Mouse (Mus musculus): ENCODE data around the gene Map2k1. TPM values are rescaled to one million over a fixed set of nuclear protein-coding genes. Genes with fewer than 3 reads are reported as not detected.

Gene Map2k1
- polyA plus RNA-seq, 1 experiment from 2014 or later: 77.4 TPM

DNA sequence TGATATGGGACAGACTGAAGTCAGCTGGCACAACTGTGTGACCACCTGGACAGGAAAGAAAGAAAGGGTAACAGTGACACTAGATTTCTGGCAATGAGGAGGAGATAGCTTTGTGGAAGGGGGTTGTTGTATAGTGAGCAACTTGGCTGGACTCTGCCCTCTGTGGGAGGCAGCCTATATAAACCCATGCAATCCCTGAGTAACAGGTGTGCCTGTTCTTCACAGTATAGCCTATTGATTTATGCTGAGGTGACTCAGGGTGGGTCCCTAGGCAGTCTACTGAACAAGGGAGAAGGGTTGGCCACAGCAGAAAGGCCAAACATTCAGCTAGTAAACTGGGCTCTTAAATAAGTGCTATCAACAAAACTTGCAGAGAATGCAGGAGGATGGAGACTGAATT lies 27.6 kb downstream of the Map2k1 start:
- Histone ChIP-seq H3K9me3 (ENCODE audit: control insufficient read depth, low read depth, low read length) (no peaks in the 10 kb centered on the region), H3K4me2 (replicated peaks; ENCODE audit: low read depth, low read length) (no peak overlapping the region), H3K36me3 (ENCODE audit: control insufficient read depth, insufficient read depth, low read length) (no peaks in the 10 kb centered on the region), H3K4me3 (ENCODE audit: low read depth, low read length) (no peak overlapping the region), H3K27me3 (ENCODE audit: control insufficient read depth, insufficient read depth, low read length) (no peaks in the 10 kb centered on the region), H3K27ac (ENCODE audit: low read length) (no peak overlapping the region), H3K9ac (replicated peaks; ENCODE audit: low read depth, low read length) (no peak overlapping the region), H3K4me1 (ENCODE audit: control insufficient read depth, insufficient read depth, low read length) (peaks cover 12% of the 10 kb centered on the region; the same call in 1 of the 2 replicates)
- ATAC-seq (ENCODE audit: insufficient number of reproducible peaks, insufficient read depth, low FRiP score, low read depth): 0 out of 2 replicates have a peak, but pooled peaks have one; percentile 67

DNA sequence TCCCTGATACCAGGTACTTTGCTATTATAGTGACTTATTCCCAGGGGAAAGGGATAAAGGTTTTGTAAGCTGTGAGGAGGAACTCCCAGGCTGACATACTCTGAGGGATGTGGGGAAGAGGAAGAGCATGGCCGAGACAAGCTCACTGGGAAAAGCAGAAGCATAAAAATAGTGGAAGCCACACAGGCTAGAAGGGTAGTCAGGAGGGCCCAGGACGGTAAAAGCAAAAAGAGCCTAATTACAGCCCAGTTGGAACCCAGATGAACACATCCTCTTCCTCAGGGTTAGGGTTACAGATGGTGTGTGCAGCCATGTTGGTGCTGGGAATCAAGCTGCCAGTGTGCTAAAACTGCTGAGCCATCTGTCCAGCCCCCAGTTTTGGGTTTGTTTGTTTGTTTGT lies 31.3 kb downstream of the Map2k1 start:
- Histone ChIP-seq H3K36me3 (ENCODE audit: control insufficient read depth, insufficient read depth, low read length) (no peaks in the 10 kb centered on the region), H3K27me3 (ENCODE audit: control insufficient read depth, insufficient read depth, low read length) (no peaks in the 10 kb centered on the region), H3K9me3 (ENCODE audit: control insufficient read depth, low read depth, low read length) (no peaks in the 10 kb centered on the region), H3K9ac (replicated peaks; ENCODE audit: low read depth, low read length) (no peak overlapping the region), H3K4me3 (ENCODE audit: low read depth, low read length) (no peak overlapping the region), H3K4me1 (ENCODE audit: control insufficient read depth, insufficient read depth, low read length) (peaks cover 3% of the 10 kb centered on the region; the same call in 1 of the 2 replicates), H3K4me2 (replicated peaks; ENCODE audit: low read depth, low read length) (no peak overlapping the region), H3K27ac (ENCODE audit: low read length) (no peak overlapping the region)
- ATAC-seq (ENCODE audit: insufficient number of reproducible peaks, insufficient read depth, low FRiP score, low read depth): no peak
- 66% methylated on average over 2 of the region's 2 CpGs for WGBS

DNA sequence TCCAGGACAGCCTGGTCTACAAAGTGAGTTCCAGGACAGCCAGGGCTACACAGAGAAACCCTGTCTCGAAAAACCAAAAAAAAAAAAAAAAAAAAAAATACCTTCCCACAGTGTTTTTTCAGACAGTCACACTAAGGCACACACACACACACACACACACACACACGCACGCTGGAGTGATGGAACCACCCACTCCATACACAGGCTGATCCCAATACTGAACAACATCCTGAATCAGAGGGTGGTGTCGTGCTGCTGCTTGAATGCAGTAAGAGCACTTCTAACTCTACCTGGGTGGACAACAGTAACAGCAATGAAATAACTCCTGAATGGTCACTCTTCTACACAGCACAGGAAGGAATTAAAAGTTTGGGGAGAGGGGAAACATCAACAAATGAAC lies 32.0 kb downstream of the Map2k1 start:
- 82% methylated on average over 4 of the region's 4 CpGs for WGBS
- no peak overlapping the region for H3K27ac ChIP-seq (ENCODE audit: low read length)
- H3K9ac ChIP-seq (replicated peaks; ENCODE audit: low read depth, low read length): no peak overlapping the region
- no peak overlapping the region for H3K4me3 ChIP-seq (ENCODE audit: low read depth, low read length)
- H3K36me3 ChIP-seq (ENCODE audit: control insufficient read depth, insufficient read depth, low read length): no peaks in the 10 kb centered on the region
- H3K4me2 ChIP-seq (replicated peaks; ENCODE audit: low read depth, low read length): no peak overlapping the region
- no peaks in the 10 kb centered on the region for H3K27me3 ChIP-seq (ENCODE audit: control insufficient read depth, insufficient read depth, low read length)
- no peak for ATAC-seq (ENCODE audit: insufficient number of reproducible peaks, insufficient read depth, low FRiP score, low read depth)
- no peaks in the 10 kb centered on the region for H3K9me3 ChIP-seq (ENCODE audit: control insufficient read depth, low read depth, low read length)
- H3K4me1 ChIP-seq (ENCODE audit: control insufficient read depth, insufficient read depth, low read length): peaks cover 2% of the 10 kb centered on the region; the same call in 1 of the 2 replicates

DNA sequence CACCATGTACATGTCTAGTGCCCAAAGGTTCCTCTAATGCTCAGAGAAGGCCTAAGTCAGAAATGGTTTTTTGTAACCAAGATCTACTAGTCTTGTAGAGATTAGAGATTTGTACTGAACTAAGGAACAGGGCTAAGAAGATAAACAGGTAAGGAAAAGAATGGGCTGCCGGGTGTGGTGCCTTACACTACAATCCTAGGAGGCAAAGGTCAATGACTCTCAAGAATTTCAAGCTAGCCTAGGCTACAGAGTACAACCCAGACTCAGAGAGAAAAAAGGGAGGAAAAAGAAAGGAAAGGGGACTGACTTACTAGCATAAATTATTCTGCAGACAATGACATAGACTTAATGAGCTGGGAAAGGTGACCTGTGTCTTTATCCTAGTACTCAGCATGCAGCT lies 32.8 kb downstream of the Map2k1 start:
- Histone ChIP-seq H3K4me1 (ENCODE audit: control insufficient read depth, insufficient read depth, low read length) (peaks cover 2% of the 10 kb centered on the region; the same call in 1 of the 2 replicates), H3K27me3 (ENCODE audit: control insufficient read depth, insufficient read depth, low read length) (no peaks in the 10 kb centered on the region), H3K36me3 (ENCODE audit: control insufficient read depth, insufficient read depth, low read length) (no peaks in the 10 kb centered on the region), H3K9ac (replicated peaks; ENCODE audit: low read depth, low read length) (no peak overlapping the region), H3K4me2 (replicated peaks; ENCODE audit: low read depth, low read length) (no peak overlapping the region), H3K4me3 (ENCODE audit: low read depth, low read length) (no peak overlapping the region), H3K9me3 (ENCODE audit: control insufficient read depth, low read depth, low read length) (no peaks in the 10 kb centered on the region), H3K27ac (ENCODE audit: low read length) (no peak overlapping the region)
- WGBS: 51% methylated on average over 1 of the region's 1 CpGs
- ATAC-seq (ENCODE audit: insufficient number of reproducible peaks, insufficient read depth, low FRiP score, low read depth): no peak

DNA sequence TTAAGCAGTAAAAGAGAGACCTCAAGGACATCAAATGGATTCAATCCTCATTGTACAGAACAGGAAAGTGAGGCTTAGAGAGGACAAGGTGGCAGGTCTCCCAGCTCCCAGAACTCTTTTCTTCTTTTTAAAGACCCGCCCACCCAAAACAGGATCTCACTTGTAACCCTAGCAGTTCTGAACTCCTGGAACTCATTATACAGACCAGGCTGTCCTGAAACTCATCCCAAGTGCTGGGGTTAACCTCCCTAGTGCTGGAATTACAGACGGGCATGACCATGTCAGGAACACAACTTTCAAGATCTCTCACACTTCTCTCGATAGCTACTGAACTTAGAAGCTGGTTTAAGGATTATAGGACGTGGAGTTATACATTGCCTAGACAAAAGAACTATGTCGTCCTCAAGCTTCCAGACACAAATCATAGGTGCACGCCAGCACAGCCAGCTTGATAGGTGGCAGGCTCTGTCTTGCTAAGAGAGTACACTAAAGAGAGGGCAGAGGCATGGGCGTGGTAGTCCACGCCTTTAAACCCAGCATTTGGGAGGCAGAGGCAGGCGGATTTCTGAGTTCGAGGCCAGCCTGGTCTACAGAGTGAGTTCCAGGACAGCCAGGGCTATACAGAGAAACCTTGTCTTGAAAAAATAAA lies 33.5 kb downstream of the Map2k1 start:
- H3K27ac ChIP-seq (ENCODE audit: low read length): no peak overlapping the region
- no peaks in the 10 kb centered on the region for H3K9me3 ChIP-seq (ENCODE audit: control insufficient read depth, low read depth, low read length)
- H3K27me3 ChIP-seq (ENCODE audit: control insufficient read depth, insufficient read depth, low read length): no peaks in the 10 kb centered on the region
- H3K36me3 ChIP-seq (ENCODE audit: control insufficient read depth, insufficient read depth, low read length): no peaks in the 10 kb centered on the region
- no peak overlapping the region for H3K4me3 ChIP-seq (ENCODE audit: low read depth, low read length)
- 82% methylated on average over 10 of the region's 10 CpGs for WGBS
- H3K4me2 ChIP-seq (replicated peaks; ENCODE audit: low read depth, low read length): no peak overlapping the region
- H3K9ac ChIP-seq (replicated peaks; ENCODE audit: low read depth, low read length): no peak overlapping the region
- H3K4me1 ChIP-seq (ENCODE audit: control insufficient read depth, insufficient read depth, low read length): peaks cover 2% of the 10 kb centered on the region; the same call in 1 of the 2 replicates
- ATAC-seq (ENCODE audit: insufficient number of reproducible peaks, insufficient read depth, low FRiP score, low read depth): no peak

DNA sequence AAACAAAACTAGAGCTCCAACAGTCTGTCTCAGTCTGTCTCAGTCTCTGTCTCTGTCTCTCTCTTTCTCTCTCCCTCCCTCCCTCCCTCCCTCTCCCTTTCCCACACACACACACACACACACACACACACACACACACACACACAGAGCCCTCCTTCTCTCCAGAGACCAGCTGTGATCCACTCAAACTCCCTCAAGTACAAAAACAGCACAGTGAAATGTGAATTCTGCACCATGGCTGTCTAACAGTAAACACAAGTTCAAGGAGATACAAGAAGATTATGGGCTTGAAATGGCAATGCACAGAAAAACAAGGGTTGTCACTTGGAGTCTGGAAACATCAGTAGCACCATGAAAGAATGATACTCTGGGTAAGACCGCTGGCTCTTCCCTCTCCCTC lies 34.1 kb downstream of the Map2k1 start:
- peaks cover 2% of the 10 kb centered on the region; the same call in 1 of the 2 replicates for H3K4me1 ChIP-seq (ENCODE audit: control insufficient read depth, insufficient read depth, low read length)
- no peaks in the 10 kb centered on the region for H3K27me3 ChIP-seq (ENCODE audit: control insufficient read depth, insufficient read depth, low read length)
- H3K4me2 ChIP-seq (replicated peaks; ENCODE audit: low read depth, low read length): no peak overlapping the region
- H3K4me3 ChIP-seq (ENCODE audit: low read depth, low read length): no peak overlapping the region
- H3K9ac ChIP-seq (replicated peaks; ENCODE audit: low read depth, low read length): no peak overlapping the region
- H3K27ac ChIP-seq (ENCODE audit: low read length): no peak overlapping the region
- 79% methylated on average over 1 of the region's 1 CpGs for WGBS
- no peak for ATAC-seq (ENCODE audit: insufficient number of reproducible peaks, insufficient read depth, low FRiP score, low read depth)
- H3K36me3 ChIP-seq (ENCODE audit: control insufficient read depth, insufficient read depth, low read length): no peaks in the 10 kb centered on the region
- no peaks in the 10 kb centered on the region for H3K9me3 ChIP-seq (ENCODE audit: control insufficient read depth, low read depth, low read length)

DNA sequence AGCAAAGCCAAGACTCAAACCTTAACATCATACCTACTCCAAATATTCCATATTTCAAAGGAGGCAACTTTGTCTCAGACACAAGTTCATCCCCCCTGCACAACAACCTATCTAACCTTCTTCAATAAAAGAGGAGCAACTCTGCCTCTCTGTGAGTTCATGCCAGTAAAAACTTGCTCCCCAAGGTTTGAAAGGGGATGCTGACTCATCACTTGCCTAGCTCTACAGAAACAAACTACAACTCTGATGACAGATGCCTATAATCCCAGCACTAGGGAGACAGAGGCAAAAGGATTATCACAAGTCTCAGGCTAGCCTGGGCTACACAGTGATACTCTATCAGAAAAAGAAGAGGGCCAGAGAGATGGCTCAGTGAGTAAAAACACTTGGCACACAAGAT lies 35.5 kb downstream of the Map2k1 start:
- Histone ChIP-seq H3K9ac (replicated peaks; ENCODE audit: low read depth, low read length) (no peak overlapping the region), H3K4me2 (replicated peaks; ENCODE audit: low read depth, low read length) (no peak overlapping the region), H3K4me3 (ENCODE audit: low read depth, low read length) (no peak overlapping the region), H3K27ac (ENCODE audit: low read length) (no peak overlapping the region), H3K9me3 (ENCODE audit: control insufficient read depth, low read depth, low read length) (no peaks in the 10 kb centered on the region), H3K27me3 (ENCODE audit: control insufficient read depth, insufficient read depth, low read length) (no peaks in the 10 kb centered on the region), H3K36me3 (ENCODE audit: control insufficient read depth, insufficient read depth, low read length) (peaks cover 4% of the 10 kb centered on the region; the same call in 1 of the 2 replicates), H3K4me1 (ENCODE audit: control insufficient read depth, insufficient read depth, low read length) (peaks cover 2% of the 10 kb centered on the region; the same call in 1 of the 2 replicates)
- no peak for ATAC-seq (ENCODE audit: insufficient number of reproducible peaks, insufficient read depth, low FRiP score, low read depth)

DNA sequence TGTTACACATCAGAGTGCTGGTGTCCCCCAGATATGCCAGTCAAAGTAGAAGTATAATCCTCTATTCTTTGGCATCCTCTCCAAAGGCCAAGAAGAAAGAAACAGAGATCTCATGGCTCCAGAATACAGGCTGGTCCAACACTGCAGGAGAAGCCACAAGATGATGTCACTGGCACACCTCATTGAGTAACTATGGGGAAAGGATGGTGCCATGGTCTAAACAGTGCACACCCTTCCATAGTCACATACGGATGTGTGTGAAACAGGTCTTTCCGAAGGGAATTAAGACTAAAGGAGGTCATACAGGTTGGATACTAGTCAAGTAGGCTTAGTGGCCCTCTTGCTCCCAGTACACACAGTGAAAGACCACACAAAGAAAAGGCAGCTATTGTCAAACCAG lies 36.8 kb downstream of the Map2k1 start:
- no peak overlapping the region for H3K4me3 ChIP-seq (ENCODE audit: low read depth, low read length)
- peaks cover 2% of the 10 kb centered on the region; the same call in 1 of the 2 replicates for H3K4me1 ChIP-seq (ENCODE audit: control insufficient read depth, insufficient read depth, low read length)
- no peak overlapping the region for H3K9ac ChIP-seq (replicated peaks; ENCODE audit: low read depth, low read length)
- H3K27ac ChIP-seq (ENCODE audit: low read length): no peak overlapping the region
- WGBS: 88% methylated on average over 2 of the region's 2 CpGs
- no peak for ATAC-seq (ENCODE audit: insufficient number of reproducible peaks, insufficient read depth, low FRiP score, low read depth)
- no peaks in the 10 kb centered on the region for H3K9me3 ChIP-seq (ENCODE audit: control insufficient read depth, low read depth, low read length)
- no peak overlapping the region for H3K4me2 ChIP-seq (replicated peaks; ENCODE audit: low read depth, low read length)
- H3K27me3 ChIP-seq (ENCODE audit: control insufficient read depth, insufficient read depth, low read length): no peaks in the 10 kb centered on the region
- peaks cover 9% of the 10 kb centered on the region; the same call in 1 of the 2 replicates for H3K36me3 ChIP-seq (ENCODE audit: control insufficient read depth, insufficient read depth, low read length)

DNA sequence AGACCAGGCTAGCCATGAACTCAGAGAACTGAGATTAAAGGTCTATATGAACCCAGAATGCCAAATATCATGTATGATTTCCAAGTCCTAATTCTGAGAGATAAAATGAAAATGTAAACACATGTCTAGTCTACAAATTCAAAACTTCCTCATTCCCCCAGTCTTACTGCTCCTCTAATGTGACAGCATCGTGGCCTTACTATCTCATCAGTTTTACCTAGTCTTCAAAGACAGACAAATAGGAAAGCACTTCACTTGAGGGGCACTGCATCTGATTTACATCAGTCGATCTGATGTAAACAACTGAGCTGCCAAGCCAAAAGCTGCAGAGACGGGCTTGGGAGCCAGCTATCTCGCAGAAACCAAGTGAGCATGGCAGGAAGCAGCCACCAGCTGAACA lies 37.3 kb downstream of the Map2k1 start:
- Histone ChIP-seq H3K27ac (ENCODE audit: low read length) (no peak overlapping the region), H3K4me3 (ENCODE audit: low read depth, low read length) (no peak overlapping the region), H3K9ac (replicated peaks; ENCODE audit: low read depth, low read length) (no peak overlapping the region), H3K27me3 (ENCODE audit: control insufficient read depth, insufficient read depth, low read length) (no peaks in the 10 kb centered on the region), H3K4me2 (replicated peaks; ENCODE audit: low read depth, low read length) (no peak overlapping the region), H3K36me3 (ENCODE audit: control insufficient read depth, insufficient read depth, low read length) (peaks cover 12% of the 10 kb centered on the region; the same call in 1 of the 2 replicates), H3K9me3 (ENCODE audit: control insufficient read depth, low read depth, low read length) (no peaks in the 10 kb centered on the region), H3K4me1 (ENCODE audit: control insufficient read depth, insufficient read depth, low read length) (peaks cover 2% of the 10 kb centered on the region; the same call in 1 of the 2 replicates)
- 47% methylated on average over 4 of the region's 4 CpGs for WGBS
- no peak for ATAC-seq (ENCODE audit: insufficient number of reproducible peaks, insufficient read depth, low FRiP score, low read depth)

Data from stomach, embryonic 14.5 days (tissue).